Mouse (Mus musculus) CD4-positive helper T cell, adult 2 months (primary cell): ENCODE data around the gene Pja2.
"Not testable (repeated sequence)": the region's sequence is repeated elsewhere in the genome, so short reads cannot be mapped to it uniquely, and the experiment has no call there.

Source experiments
- DNase-seq: peaks from one replicate; pipeline ENCODE4 v3.0.0-alpha.2; 2012; ENCODE audit warnings: low read depth, missing footprints, low spot score

Gene Pja2

GRCm38 (mm10) chr17:64331898-64332769, at the start of gene Pja2:
Gene Pja2, minus strand, starts transcription at chr17:64331916.
- DNase-seq: peak; percentile 100

GRCm38 (mm10) chr17:64375327-64375726, 43.6 kb upstream of the Pja2 start:
- DNase-seq: peak; percentile 57

GRCm38 (mm10) chr17:64363694-64364093, 32.0 kb upstream of the Pja2 start:
- no peak for DNase-seq

- DNase-seq: no peak
Measured at GRCm38 (mm10) chr17:64362570-64362969, 30.9 kb upstream of the Pja2 start.

GRCm38 (mm10) chr17:64361911-64362425, 30.3 kb upstream of the Pja2 start:
- DNase-seq: no peak

GRCm38 (mm10) chr17:64353940-64354339, 22.2 kb upstream of the Pja2 start:
- DNase-seq: no peak

- no peak for DNase-seq
Measured at GRCm38 (mm10) chr17:64346135-64346534, 14.4 kb upstream of the Pja2 start.

GRCm38 (mm10) chr17:64344576-64345172, 13.0 kb upstream of the Pja2 start:
- DNase-seq: no peak

GRCm38 (mm10) chr17:64341698-64342097, 10.0 kb upstream of the Pja2 start:
- DNase-seq: peak; percentile 25

- no peak for DNase-seq
Measured at GRCm38 (mm10) chr17:64339752-64340151, 8.0 kb upstream of the Pja2 start.

GRCm38 (mm10) chr17:64337220-64337619, 5.5 kb upstream of the Pja2 start:
- DNase-seq: no peak

GRCm38 (mm10) chr17:64333956-64334355, 2.2 kb upstream of the Pja2 start:
- DNase-seq: no peak

GRCm38 (mm10) chr17:64332770-64333096, 1.0 kb upstream of the Pja2 start:
- peak; percentile 74 for DNase-seq

- no peak for DNase-seq
Measured at GRCm38 (mm10) chr17:64331291-64331897, 322 bp downstream of the Pja2 start.

GRCm38 (mm10) chr17:64330885-64331284, 831 bp downstream of the Pja2 start:
- DNase-seq: no peak

- no peak for DNase-seq
Measured at GRCm38 (mm10) chr17:64324556-64324955, 7.2 kb downstream of the Pja2 start.

GRCm38 (mm10) chr17:64315428-64315827, 16.3 kb downstream of the Pja2 start:
- no peak for DNase-seq

GRCm38 (mm10) chr17:64314523-64314922, 17.2 kb downstream of the Pja2 start:
- DNase-seq: not testable (repeated sequence)

- DNase-seq: no peak
Measured at GRCm38 (mm10) chr17:64297628-64298027, 34.1 kb downstream of the Pja2 start.

GRCm38 (mm10) chr17:64292740-64293139, 39.0 kb downstream of the Pja2 start:
- DNase-seq: no peak

GRCm38 (mm10) chr17:64289684-64290083, 42.0 kb downstream of the Pja2 start:
- no peak for DNase-seq

GRCm38 (mm10) chr17:64288000-64288399, 43.7 kb downstream of the Pja2 start:
- no peak for DNase-seq
